Mouse (Mus musculus) CH12.LX (cell line): ENCODE results near the gene Pmpcb. TPM values are rescaled to one million over a fixed set of nuclear protein-coding genes. Genes with fewer than 3 reads are reported as not detected.

Source experiments
- DNase-seq: peaks from one replicate; pipeline ENCODE4 v3.0.0-alpha.2; 2013; ENCODE audit errors: extremely low read depth
- H3K27ac ChIP-seq: 2 replicates; pipeline ENCODE4 v1.5.1; 2012; ENCODE audit warnings: low read depth, mild to moderate bottlenecking, control low read depth, moderate library complexity; ENCODE audit not compliant: insufficient read depth
- H3K27me3 ChIP-seq: replicated peaks from 2 replicates; pipeline ENCODE3; 2012; ENCODE audit warnings: inconsistent platforms
- H3K36me3 ChIP-seq, 2 experiments: replicated peaks in 1 of 2; 2 replicates each; pipeline versions ENCODE3 to v1.6.1; 2012; ENCODE audit warnings: inconsistent platforms in 1 of 2, low read length in 1 of 2, mild to moderate bottlenecking in 1 of 2, mixed read lengths in 1 of 2, moderate library complexity in 1 of 2; ENCODE audit not compliant: control insufficient read depth in 1 of 2, insufficient read depth in 1 of 2
- H3K4me1 ChIP-seq, 2 experiments: 2 replicates each; pipeline ENCODE4 v1.6.1; 2012; ENCODE audit warnings: inconsistent platforms in 1 of 2, moderate library complexity in 1 of 2; ENCODE audit not compliant: insufficient read depth in 2 of 2, control insufficient read depth in 1 of 2
- H3K4me2 ChIP-seq: 2 replicates; pipeline ENCODE4 v1.6.1; 2012; ENCODE audit warnings: low read depth, mild to moderate bottlenecking, control low read depth; ENCODE audit not compliant: poor library complexity, insufficient read depth, severe bottlenecking
- H3K4me3 ChIP-seq, 3 experiments: fragments of 150-350 bp in 1 of 3; sonication (generic) in 1 of 3; replicated peaks in 1 of 3; 2 replicates each; pipeline versions ENCODE3 to v1.5.1; 2011 to 2012; ENCODE audit warnings: low read depth in 2 of 3, low read length in 2 of 3, mild to moderate bottlenecking in 2 of 3, moderate library complexity in 2 of 3, control low read depth in 1 of 3, improper control_type of control experiment in 1 of 3, inconsistent platforms in 1 of 3, mixed read lengths in 1 of 3; ENCODE audit not compliant: poor library complexity in 1 of 3
- H3K79me2 ChIP-seq: replicated peaks from 2 replicates; pipeline ENCODE4 v1.6.1; 2012; ENCODE audit warnings: mild to moderate bottlenecking, moderate library complexity; ENCODE audit not compliant: control insufficient read depth, poor library complexity, insufficient read depth, severe bottlenecking; ENCODE audit errors: extremely low read depth
- H3K9ac ChIP-seq: 2 replicates; pipeline ENCODE4 v1.6.1; 2012; ENCODE audit warnings: low read depth, mild to moderate bottlenecking, control low read depth, moderate library complexity; ENCODE audit not compliant: insufficient read depth
- H3K9me3 ChIP-seq: replicated peaks from 2 replicates; pipeline ENCODE3; 2012; ENCODE audit warnings: low read length, inconsistent platforms, mixed read lengths
- BHLHE40 ChIP-seq: IDR thresholded peaks from 2 replicates; pipeline ENCODE4 v1.6.1; 2011; ENCODE audit warnings: mild to moderate bottlenecking, low read depth, low read length, improper control_type of control experiment
- CHD1 ChIP-seq: IDR thresholded peaks from 2 replicates; pipeline ENCODE4 v1.6.1; 2012; ENCODE audit warnings: low read depth, low read length, improper control_type of control experiment, inconsistent platforms
- CHD2 ChIP-seq: IDR thresholded peaks from 2 replicates; pipeline ENCODE4 v1.6.1; 2011; ENCODE audit warnings: low read length, improper control_type of control experiment
- CTCF ChIP-seq, 2 experiments: IDR thresholded peaks in 1 of 2; conservative IDR thresholded peaks in 1 of 2; 2 replicates each; pipeline ENCODE4 v1.5.1; 2011 to 2012; ENCODE audit warnings: low read depth in 2 of 2, low read length in 2 of 2, improper control_type of control experiment in 1 of 2, inconsistent platforms in 1 of 2, mild to moderate bottlenecking in 1 of 2, moderate library complexity in 1 of 2
- E2F4 ChIP-seq: IDR thresholded peaks from 2 replicates; pipeline ENCODE4 v1.6.1; 2011; ENCODE audit warnings: low read depth, low read length, improper control_type of control experiment; ENCODE audit not compliant: insufficient replicate concordance
- ELF1 ChIP-seq: IDR thresholded peaks from 2 replicates; pipeline ENCODE4 v1.6.1; 2014; ENCODE audit warnings: low read depth, mild to moderate bottlenecking, inconsistent platforms, low read length, improper control_type of control experiment
- EP300 ChIP-seq: IDR thresholded peaks from 2 replicates; pipeline ENCODE4 v1.6.1; 2011; ENCODE audit warnings: low read length, improper control_type of control experiment
- ETS1 ChIP-seq: conservative IDR thresholded peaks from 2 replicates; pipeline ENCODE4 v1.6.1; 2012; ENCODE audit warnings: low read depth, mild to moderate bottlenecking, inconsistent platforms, low read length, improper control_type of control experiment, moderate library complexity
- GABPA ChIP-seq: IDR thresholded peaks from 2 replicates; pipeline ENCODE4 v1.6.1; 2012; ENCODE audit warnings: low read depth, low read length, improper control_type of control experiment, inconsistent platforms; ENCODE audit not compliant: insufficient replicate concordance
- HCFC1 ChIP-seq: IDR thresholded peaks from 2 replicates; pipeline ENCODE4 v1.6.1; 2012; ENCODE audit warnings: low read depth, mild to moderate bottlenecking, inconsistent platforms, low read length, improper control_type of control experiment
- IRF4 ChIP-seq: IDR thresholded peaks from 2 replicates; pipeline ENCODE4 v1.6.1; 2014; ENCODE audit warnings: low read depth, mild to moderate bottlenecking, inconsistent platforms, low read length, improper control_type of control experiment
- JUN ChIP-seq: IDR thresholded peaks from 2 replicates; pipeline ENCODE4 v1.6.1; 2011; ENCODE audit warnings: low read depth, mild to moderate bottlenecking, low read length, improper control_type of control experiment, moderate library complexity; ENCODE audit not compliant: insufficient read depth
- JUND ChIP-seq: conservative IDR thresholded peaks from 2 replicates; pipeline ENCODE4 v1.6.1; 2011; ENCODE audit warnings: low read depth, low read length, improper control_type of control experiment
- KAT2A ChIP-seq: IDR thresholded peaks from 2 replicates; pipeline ENCODE4 v1.6.1; 2012; ENCODE audit warnings: low read length, improper control_type of control experiment, inconsistent platforms; ENCODE audit not compliant: insufficient replicate concordance
- MAFK ChIP-seq: IDR thresholded peaks from 2 replicates; pipeline ENCODE4 v1.6.1; 2011; ENCODE audit warnings: low read length, improper control_type of control experiment; ENCODE audit not compliant: insufficient replicate concordance
- MAX ChIP-seq: IDR thresholded peaks from 2 replicates; pipeline ENCODE4 v1.6.1; 2011; ENCODE audit warnings: low read length, improper control_type of control experiment
- MAZ ChIP-seq: IDR thresholded peaks from 2 replicates; pipeline ENCODE4 v1.6.1; 2012; ENCODE audit warnings: low read depth, mild to moderate bottlenecking, inconsistent platforms, low read length, improper control_type of control experiment, moderate library complexity
- MEF2A ChIP-seq: IDR thresholded peaks from 2 replicates; pipeline ENCODE4 v1.6.1; 2014; ENCODE audit warnings: low read depth, mild to moderate bottlenecking, inconsistent platforms, low read length, improper control_type of control experiment, borderline replicate concordance
- MXI1 ChIP-seq: IDR thresholded peaks from 2 replicates; pipeline ENCODE4 v1.6.1; 2011; ENCODE audit warnings: mild to moderate bottlenecking, low read depth, low read length, improper control_type of control experiment
- MYC ChIP-seq: IDR thresholded peaks from 2 replicates; pipeline ENCODE4 v1.6.1; 2011; ENCODE audit warnings: low read depth, mild to moderate bottlenecking, improper control_type of control experiment, low read length
- NELFE ChIP-seq: IDR thresholded peaks from 2 replicates; pipeline ENCODE4 v1.6.1; 2011; ENCODE audit warnings: low read depth, low read length, improper control_type of control experiment
- NRF1 ChIP-seq: IDR thresholded peaks from 2 replicates; pipeline ENCODE4 v1.6.1; 2014; ENCODE audit warnings: low read depth, mild to moderate bottlenecking, inconsistent platforms, low read length, improper control_type of control experiment, moderate library complexity
- PAX5 ChIP-seq: IDR thresholded peaks from 2 replicates; pipeline ENCODE4 v1.6.1; 2012; ENCODE audit warnings: low read length, inconsistent platforms, mixed read lengths
- POLR2A ChIP-seq: IDR thresholded peaks from 2 replicates; pipeline ENCODE4 v1.6.1; 2011; ENCODE audit warnings: low read depth, mild to moderate bottlenecking, improper control_type of control experiment, low read length
- POLR2AphosphoS2 ChIP-seq: IDR thresholded peaks from 2 replicates; pipeline ENCODE4 v1.6.1; 2011; ENCODE audit warnings: low read depth, low read length, improper control_type of control experiment
- RAD21 ChIP-seq: IDR thresholded peaks from 2 replicates; pipeline ENCODE4 v1.6.1; 2011; ENCODE audit warnings: low read depth, mild to moderate bottlenecking, low read length, improper control_type of control experiment, moderate library complexity
- RCOR1 ChIP-seq: conservative IDR thresholded peaks from 2 replicates; pipeline ENCODE4 v1.6.1; 2012; ENCODE audit warnings: low read depth, mild to moderate bottlenecking, inconsistent platforms, low read length, improper control_type of control experiment
- SIN3A ChIP-seq: IDR thresholded peaks from 2 replicates; pipeline ENCODE4 v1.6.1; 2012; ENCODE audit warnings: low read length, improper control_type of control experiment, inconsistent platforms
- SMC3 ChIP-seq: IDR thresholded peaks from 2 replicates; pipeline ENCODE4 v1.6.1; 2011; ENCODE audit warnings: low read depth, low read length, improper control_type of control experiment
- TBP ChIP-seq: conservative IDR thresholded peaks from 2 replicates; pipeline ENCODE4 v1.6.1; 2011; ENCODE audit warnings: low read depth, low read length, improper control_type of control experiment
- TCF12 ChIP-seq: IDR thresholded peaks from 2 replicates; pipeline ENCODE4 v1.6.1; 2014; ENCODE audit warnings: low read depth, mild to moderate bottlenecking, inconsistent platforms, low read length, improper control_type of control experiment
- UBTF ChIP-seq: IDR thresholded peaks from 2 replicates; pipeline ENCODE4 v1.6.1; 2012; ENCODE audit warnings: low read depth, mild to moderate bottlenecking, inconsistent platforms, low read length, improper control_type of control experiment, moderate library complexity
- USF1 ChIP-seq: IDR thresholded peaks from 2 replicates; pipeline ENCODE4 v1.6.1; 2014; ENCODE audit warnings: low read depth, mild to moderate bottlenecking, inconsistent platforms, low read length, improper control_type of control experiment
- USF2 ChIP-seq: conservative IDR thresholded peaks from 2 replicates; pipeline ENCODE4 v1.6.1; 2011; ENCODE audit warnings: low read depth, low read length, improper control_type of control experiment
- ZC3H11A ChIP-seq: IDR thresholded peaks from 2 replicates; pipeline ENCODE4 v1.6.1; 2012; ENCODE audit warnings: low read depth, mild to moderate bottlenecking, inconsistent platforms, low read length, improper control_type of control experiment
- ZKSCAN1 ChIP-seq: IDR thresholded peaks from 2 replicates; pipeline ENCODE4 v1.6.1; 2012; ENCODE audit warnings: low read depth, inconsistent platforms, low read length, improper control_type of control experiment, borderline replicate concordance
- ZMIZ1 ChIP-seq: IDR thresholded peaks from 2 replicates; pipeline ENCODE4 v1.6.1; 2012; ENCODE audit warnings: low read depth, mild to moderate bottlenecking, inconsistent platforms, low read length, improper control_type of control experiment
- ZNF384 ChIP-seq: IDR thresholded peaks from 2 replicates; pipeline ENCODE4 v1.6.1; 2012; ENCODE audit warnings: low read depth, low read length, improper control_type of control experiment, inconsistent platforms
- dilution Hi-C: fragments of 300-500 bp; cut with MboI; formaldehyde crosslinking; loops from 2 replicates; pipeline ENCODE4 v1.14.3; 2020; ENCODE audit warnings: low sequenced_read_pairs; ENCODE audit not compliant: extremely low pct_unique_long_range_greater_than_20kb, extremely low pct_ligation_motif_present
- in situ Hi-C: fragments of 300-500 bp; cut with MboI; formaldehyde crosslinking; loops from 3 replicates; pipeline ENCODE4 v1.14.3; 2019; ENCODE audit warnings: low sequenced_read_pairs, low pct_ligation_motif_present, low pct_unique_long_range_greater_than_20kb, mixed read lengths
- polyA plus RNA-seq: library from polyadenylated mRNA; unstranded; fragments of >175 nt; gene quantifications from 2 replicates; pipeline ENCODE4 v1.2.1, GENCODE M21; 2012; ENCODE audit warnings: low read depth; ENCODE audit not compliant: insufficient read length
- total RNA-seq, 2 experiments: library from RNA; depleted of rRNA; stranded (reverse); fragments of 300-350 nt in 1 of 2; fragments of >200 nt in 1 of 2; gene quantifications; 2 replicates each; pipeline ENCODE4 v1.2.3; 2012 to 2014

Gene Pmpcb
- total and polyA plus RNA-seq, 3 experiments: 113 to 166 (median 165) TPM

- no peaks in the 10 kb centered on the region for H3K27me3 ChIP-seq
- H3K36me3 ChIP-seq: peaks cover 14 to 25% of the 10 kb centered on the region in 2 experiments
- H3K9ac ChIP-seq: peak overlapping the region; percentile 16; the same call in 1 of the 2 replicates
- H3K9me3 ChIP-seq: no peaks in the 10 kb centered on the region
- TF ChIP-seq ETS1: no peak
- TF ChIP-seq ZNF384: no peak
- 0 out of 2 replicates have a peak, but pooled peaks have one; percentile 19 for TF ChIP-seq TBP
- TF ChIP-seq E2F4: no peak
- TF ChIP-seq IRF4: 0 out of 2 replicates have a peak, but pooled peaks have one; percentile 7
- peak; percentile 45; the same call in 1 of the 2 replicates for TF ChIP-seq POLR2A
- TF ChIP-seq ZMIZ1: no peak
- TF ChIP-seq ZC3H11A: no peak
- no peak for TF ChIP-seq MAX
- peak; percentile 75 for TF ChIP-seq SMC3
- no peak for TF ChIP-seq SIN3A
- TF ChIP-seq USF2: no peak
- no peak for TF ChIP-seq KAT2A
- no peak for TF ChIP-seq NRF1
- no peak for TF ChIP-seq POLR2AphosphoS2
- TF ChIP-seq JUND: no peak
- no peak for TF ChIP-seq ELF1
- no peak for TF ChIP-seq HCFC1
- TF ChIP-seq PAX5: no peak
- no peak for TF ChIP-seq EP300
- TF ChIP-seq MEF2A: no peak
- no peak for TF ChIP-seq USF1
- no peak for TF ChIP-seq MAFK
- peak; percentile 50; the same call in 1 of the 2 replicates for TF ChIP-seq NELFE
- TF ChIP-seq CHD2: no peak
- no peak for TF ChIP-seq MYC
- TF ChIP-seq CTCF (conservative IDR thresholded peaks at IDR 0.05 in 1 of 2, IDR thresholded peaks at IDR 0.05 in 1 of 2; ENCODE audit: low read depth in 2 of 2, low read length in 2 of 2): peak; percentile 82 to 93
- TF ChIP-seq ZKSCAN1: no peak
- TF ChIP-seq MXI1: no peak
- no peak for TF ChIP-seq MAZ
- TF ChIP-seq RCOR1: no peak
- no peak for TF ChIP-seq BHLHE40
- no peak for TF ChIP-seq UBTF
- 0 out of 2 replicates have a peak, but pooled peaks have one; percentile 3 for TF ChIP-seq TCF12
- TF ChIP-seq GABPA: no peak
- peak; percentile 84 for TF ChIP-seq RAD21
- TF ChIP-seq JUN: no peak
- no peak; the same call in 1 of the 2 replicates for TF ChIP-seq CHD1
- in situ Hi-C loops (no loop called here), dilution Hi-C loops (no loop called here)
- peak; percentile 88 for DNase-seq
- peak overlapping the region; percentile 42 to 65 (median 55) for H3K4me3 ChIP-seq
- no peak overlapping the region for H3K27ac ChIP-seq
- H3K4me2 ChIP-seq: no peak overlapping the region
- H3K4me1 ChIP-seq: peaks cover 9 to 28% of the 10 kb centered on the region in 2 experiments
- H3K79me2 ChIP-seq: peaks cover 16% of the 10 kb centered on the region
Measured at GRCm38 (mm10) chr5:21735584-21735983, 1.4 kb upstream of the Pmpcb start.
